Mouse (Mus musculus): ENCODE results near the gene Ubfd1.

Ubfd1 gene

DNA sequence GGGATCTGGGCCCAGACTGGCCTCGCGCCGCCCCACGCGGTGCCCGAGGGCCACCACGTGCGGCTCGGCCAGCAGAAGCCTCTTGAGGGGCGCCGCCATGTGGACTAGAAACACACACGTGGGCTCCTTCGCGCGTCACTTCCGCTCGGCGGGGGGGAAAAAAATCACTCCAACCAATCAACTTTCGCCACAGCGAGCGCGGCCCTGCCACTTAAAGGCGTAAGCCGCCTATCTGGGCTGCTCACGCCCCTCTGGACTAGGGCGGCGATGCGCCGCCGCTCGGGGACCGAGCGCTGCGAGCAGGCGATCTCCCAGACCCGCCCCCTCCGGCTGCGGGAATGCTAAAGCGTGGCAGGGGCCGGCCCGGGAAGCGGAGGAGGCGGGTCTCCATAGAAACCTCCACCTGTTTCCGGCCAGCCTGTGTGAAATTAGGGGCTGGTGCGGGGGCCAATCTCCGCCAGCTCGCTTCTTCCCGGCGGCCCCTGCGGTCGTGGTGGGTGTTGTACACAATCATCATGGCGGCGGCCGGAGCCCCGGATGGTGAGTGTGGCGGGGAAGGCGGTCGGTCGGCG is at the start of gene Ubfd1, which contains the start of gene Ears2:
TSS of gene Ubfd1 (plus strand) at position 231 of the 572 bp plus-strand sequence.
TSS of gene Ears2 (minus strand) at position 319 of the 572 bp plus-strand sequence.
- DNase-seq (ENCODE audit: low spot score in 2 of 2): peak; percentile 89 to 94

GRCm38 (mm10) chr7:122018247-122018646 is 48.7 kb upstream of the Ubfd1 start:
- DNase-seq (ENCODE audit: low spot score in 2 of 2): peak; percentile 58 to 72

DNA sequence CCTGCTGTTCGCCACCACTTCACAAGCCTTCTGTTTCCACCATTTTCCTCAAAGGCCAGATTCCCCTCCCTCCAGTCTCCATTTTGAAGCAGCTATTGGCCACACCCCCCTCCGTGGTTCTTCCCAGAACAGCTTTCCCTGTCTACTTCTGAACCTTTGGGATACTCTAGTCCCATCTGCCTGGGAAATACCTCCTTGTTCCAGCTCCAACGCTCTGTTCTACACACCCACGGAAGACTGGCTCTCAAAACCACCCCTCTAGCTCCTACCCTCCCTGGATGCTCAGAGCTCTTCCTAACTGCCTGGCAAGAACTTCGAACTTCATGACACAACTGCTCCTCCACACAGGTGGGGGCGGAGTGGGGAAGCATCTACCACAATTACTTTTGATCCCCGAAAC is 48.0 kb upstream of the Ubfd1 start:
- no peak for DNase-seq (ENCODE audit: low spot score in 2 of 2)

GRCm38 (mm10) chr7:122020273-122020666 is 46.7 kb upstream of the Ubfd1 start:
- no peak for DNase-seq (ENCODE audit: low spot score in 2 of 2)

DNA sequence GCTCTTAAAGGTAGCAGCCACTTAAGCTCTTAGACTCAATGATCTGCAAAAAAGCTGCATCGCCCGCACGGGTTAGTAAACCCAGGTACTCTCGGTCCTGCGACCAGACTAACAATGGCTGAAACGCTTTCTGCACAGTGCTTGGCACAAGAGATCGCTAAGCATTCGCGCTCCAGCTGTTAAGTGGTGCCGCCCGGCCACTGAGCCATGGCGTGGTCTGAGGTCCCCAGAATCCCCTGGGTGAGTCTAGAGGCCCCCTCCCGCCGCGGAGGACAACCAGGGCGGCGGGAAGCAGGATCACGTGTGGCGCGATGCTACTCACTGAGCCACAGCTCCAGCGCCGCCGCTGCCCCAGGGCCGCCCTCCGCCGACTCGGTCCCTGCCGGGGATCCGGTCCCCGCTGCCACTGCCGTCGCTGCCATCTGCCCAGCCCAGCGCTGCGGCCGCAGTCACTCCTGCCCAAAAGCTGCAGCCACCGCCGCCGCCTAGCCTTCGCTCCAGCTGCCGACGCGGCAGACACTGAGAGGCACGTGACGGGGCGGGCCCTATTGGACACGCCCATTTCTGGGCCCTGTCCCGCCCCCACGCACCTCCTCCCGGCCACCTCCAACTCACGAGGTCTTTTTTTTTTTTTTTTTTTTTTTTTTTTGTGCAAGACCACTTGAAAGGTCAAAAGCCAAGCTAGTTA is 46.2 kb upstream of the Ubfd1 start, which contains the start of gene Gga2:
TSS of gene Gga2 (minus strand) at position 556 of the 688 bp plus-strand sequence.
- peak; percentile 87 to 92 for DNase-seq (ENCODE audit: low spot score in 2 of 2)

DNA sequence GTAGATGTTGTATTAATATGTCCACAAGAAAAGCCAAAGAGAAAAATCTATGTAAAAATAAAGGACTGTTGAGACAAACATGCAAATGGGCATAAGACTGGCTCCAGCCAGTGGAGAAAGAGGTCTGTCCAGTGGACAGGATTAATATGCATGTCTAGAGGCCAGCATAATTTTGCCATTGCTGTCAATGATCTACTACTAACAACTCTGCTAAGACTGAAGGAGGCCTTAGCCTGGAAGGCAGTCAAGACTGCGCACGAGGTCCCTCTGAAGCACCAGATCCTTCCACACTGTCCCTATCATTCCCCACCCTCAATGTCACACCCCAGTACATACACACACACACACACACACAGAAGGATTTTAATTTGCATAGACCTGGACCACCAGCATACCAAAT is 44.8 kb upstream of the Ubfd1 start:
- DNase-seq (ENCODE audit: low spot score in 2 of 2): no peak

GRCm38 (mm10) chr7:122033371-122033770 is 33.6 kb upstream of the Ubfd1 start:
- DNase-seq (ENCODE audit: low spot score in 2 of 2): peak in 1 of 2 experiments; percentile 43

DNA sequence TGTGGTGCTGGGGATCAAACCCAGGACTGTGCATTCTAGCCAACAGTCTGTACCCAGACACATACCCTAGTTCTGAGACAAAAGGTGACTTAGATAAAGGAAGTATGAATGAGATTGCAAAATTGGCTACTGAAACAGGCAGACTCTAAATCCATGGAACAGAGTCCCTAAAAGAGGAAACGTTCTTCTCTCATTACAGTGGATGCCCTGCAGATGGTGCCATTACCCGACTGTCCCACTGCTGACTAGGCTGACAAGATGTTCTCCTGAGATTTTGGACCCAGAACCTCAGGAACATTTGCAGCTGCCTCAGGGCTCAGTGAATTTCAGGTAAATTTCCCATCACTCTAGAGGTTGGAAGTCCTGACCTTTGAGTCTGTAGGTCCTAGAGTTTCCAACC is 32.6 kb upstream of the Ubfd1 start:
- DNase-seq (ENCODE audit: low spot score in 2 of 2): no peak

- peak in 1 of 2 experiments; percentile 47 for DNase-seq (ENCODE audit: low spot score in 2 of 2)
Observed at GRCm38 (mm10) chr7:122044106-122044505, 22.9 kb upstream of the Ubfd1 start.

DNA sequence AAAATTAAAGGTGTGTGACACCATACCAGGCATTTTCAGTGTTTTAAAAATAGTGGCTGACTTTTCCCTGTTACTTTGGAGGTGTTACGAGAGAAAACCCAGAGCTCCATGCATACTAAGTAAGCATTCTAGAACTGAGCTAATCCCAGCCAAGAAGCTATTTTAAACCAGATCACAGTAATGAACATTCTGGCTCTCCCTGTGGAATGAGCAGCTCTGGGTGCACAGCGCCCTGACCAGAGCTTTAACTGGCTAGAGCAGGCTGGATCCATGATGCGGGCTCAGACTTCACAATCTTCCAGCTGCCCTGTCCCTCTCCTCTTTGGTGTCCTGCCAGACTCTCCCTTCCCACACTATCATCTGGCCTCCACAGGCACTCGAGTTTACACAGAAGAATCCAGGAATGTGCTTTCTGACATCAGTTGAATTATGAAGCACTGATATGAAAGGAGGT is 21.8 kb upstream of the Ubfd1 start:
- DNase-seq (ENCODE audit: low spot score in 2 of 2): no peak

GRCm38 (mm10) chr7:122045711-122046110 is 21.3 kb upstream of the Ubfd1 start:
- no peak for DNase-seq (ENCODE audit: low spot score in 2 of 2)

DNA sequence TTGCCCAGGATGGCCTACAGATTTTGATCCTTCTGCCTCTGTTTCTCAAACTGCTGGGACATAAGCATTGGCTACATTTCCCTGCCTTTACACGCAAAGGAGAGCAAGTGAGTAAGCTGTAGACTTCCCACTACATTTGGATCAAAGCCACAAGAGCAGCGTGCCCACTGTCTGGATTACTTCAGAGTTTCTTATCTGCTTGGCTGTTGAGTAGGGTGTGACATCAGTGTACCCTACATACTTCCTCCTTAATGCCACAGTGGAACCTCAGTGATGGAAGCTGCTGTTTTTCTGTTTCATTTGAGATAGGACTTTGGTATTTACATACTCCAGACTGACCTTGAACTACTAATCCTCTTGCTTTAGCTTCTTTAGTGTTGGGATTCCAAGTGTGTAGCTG is 20.2 kb upstream of the Ubfd1 start:
- peak in 1 of 2 experiments; percentile 38 for DNase-seq (ENCODE audit: low spot score in 2 of 2)

- no peak for DNase-seq (ENCODE audit: low spot score in 2 of 2)
Observed at GRCm38 (mm10) chr7:122048191-122048590, 18.8 kb upstream of the Ubfd1 start.

GRCm38 (mm10) chr7:122050834-122051233 is 16.1 kb upstream of the Ubfd1 start:
- no peak for DNase-seq (ENCODE audit: low spot score in 2 of 2)

- DNase-seq (ENCODE audit: low spot score in 2 of 2): no peak
Observed at GRCm38 (mm10) chr7:122056633-122057032, 10.3 kb upstream of the Ubfd1 start.

GRCm38 (mm10) chr7:122065656-122066055 is 1.3 kb upstream of the Ubfd1 start:
- DNase-seq (ENCODE audit: low spot score in 2 of 2): no peak

DNA sequence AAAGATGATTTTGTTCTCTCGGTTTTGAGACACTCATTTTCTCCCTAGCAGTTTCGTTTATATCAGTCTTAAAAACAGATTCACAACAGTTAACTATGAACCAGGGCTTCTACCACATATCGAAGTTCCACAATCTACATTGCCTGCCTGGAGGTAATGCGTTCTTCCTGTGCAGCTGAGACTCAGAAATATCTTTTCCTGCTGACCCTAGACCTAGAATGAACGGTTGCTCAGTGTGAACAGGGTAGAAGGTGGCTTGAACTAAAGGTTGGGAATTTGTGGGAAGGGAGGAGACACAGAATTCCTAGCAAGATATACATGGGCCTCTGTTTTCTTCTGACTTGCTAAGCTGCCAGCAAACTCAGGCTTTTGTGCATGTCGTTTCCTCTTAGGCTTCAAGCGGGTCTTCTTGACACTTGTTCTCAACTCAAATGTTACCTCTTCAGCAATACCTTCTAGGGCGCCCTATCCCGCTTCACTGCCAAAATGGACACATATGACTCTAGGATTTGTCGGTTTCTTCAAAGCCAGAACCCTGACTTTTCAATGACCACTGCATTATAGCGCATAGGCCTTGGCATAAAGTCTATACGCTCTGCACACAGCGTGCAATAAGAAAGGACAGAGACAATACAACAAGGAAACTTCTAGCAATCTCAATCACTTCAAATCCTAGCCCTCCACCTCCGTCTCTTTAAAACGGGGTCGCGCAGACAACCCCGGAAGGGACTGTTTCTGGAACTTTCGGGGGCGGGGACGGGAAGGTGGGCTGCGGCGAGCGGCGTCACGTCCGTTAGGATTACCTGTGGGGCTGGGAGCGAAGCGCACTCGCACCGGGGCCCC is 652 bp upstream of the Ubfd1 start:
- no peak for DNase-seq (ENCODE audit: low spot score in 2 of 2)

GRCm38 (mm10) chr7:122067517-122068381 is 774 bp downstream of the Ubfd1 start:
- DNase-seq (ENCODE audit: low spot score in 2 of 2): peak in 1 of 2 experiments; percentile 40

GRCm38 (mm10) chr7:122074374-122074773 is 7.4 kb downstream of the Ubfd1 start:
- no peak for DNase-seq (ENCODE audit: low spot score in 2 of 2)

GRCm38 (mm10) chr7:122079798-122080554 is 13.0 kb downstream of the Ubfd1 start:
- no peak for DNase-seq (ENCODE audit: low spot score in 2 of 2)

GRCm38 (mm10) chr7:122081071-122081470 is 14.1 kb downstream of the Ubfd1 start:
- no peak for DNase-seq (ENCODE audit: low spot score in 2 of 2)

Measured in spleen, postnatal 4 days (tissue).